Mouse (Mus musculus): ENCODE data around the gene Rnf220. TPM values are rescaled to one million over a fixed set of nuclear protein-coding genes. Genes with fewer than 3 reads are reported as not detected.

The Rnf220 gene
- polyA plus RNA-seq, 1 experiment from 2014 or later, result 51.5 TPM

DNA sequence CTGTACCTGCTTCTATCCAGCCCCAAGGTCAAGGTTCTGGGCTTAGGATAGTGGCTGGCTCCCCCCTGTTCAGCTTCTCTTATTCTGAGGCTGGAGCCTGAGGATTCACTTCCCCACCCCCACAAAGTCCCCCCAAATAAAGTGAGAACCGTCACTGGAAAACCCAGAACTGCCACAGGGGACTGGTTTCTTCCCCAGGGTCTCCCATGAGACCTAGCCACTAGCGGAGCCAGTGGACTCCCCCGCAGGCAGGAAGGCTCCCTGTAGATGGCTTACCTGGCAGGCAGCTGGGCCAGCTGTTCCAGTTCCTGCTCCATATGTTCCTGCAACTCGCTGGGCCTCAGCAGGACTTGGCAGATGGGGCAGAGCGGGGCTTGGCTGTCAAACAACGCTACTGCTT is 189.6 kb downstream of the Rnf220 start:
- H3K4me2 ChIP-seq (ENCODE audit: low read depth, low read length), result no peak overlapping the region
- DNase-seq (ENCODE audit: low spot score) (no peak), ATAC-seq (replicated peaks; ENCODE audit: insufficient number of reproducible peaks, low FRiP score, low TSS enrichment, low read depth) (no peak)
- peaks cover 4% of the 10 kb centered on the region for H3K4me1 ChIP-seq (ENCODE audit: control insufficient read depth, insufficient read depth, low read length)
- no peak overlapping the region for H3K9ac ChIP-seq (replicated peaks; ENCODE audit: low read length)
- no peak overlapping the region for H3K4me3 ChIP-seq (ENCODE audit: low read depth, low read length)
- peaks cover 32% of the 10 kb centered on the region for H3K27me3 ChIP-seq (ENCODE audit: control insufficient read depth, insufficient read depth, low read length)
- H3K9me3 ChIP-seq (replicated peaks; ENCODE audit: control insufficient read depth, low read length), result no peaks in the 10 kb centered on the region
- H3K27ac ChIP-seq (replicated peaks; ENCODE audit: low read depth, low read length), result no peak overlapping the region
- 58% methylated on average over 6 of the region's 6 CpGs for WGBS
- no peaks in the 10 kb centered on the region for H3K36me3 ChIP-seq (replicated peaks; ENCODE audit: control insufficient read depth, insufficient read depth, low read depth, low read length)

DNA sequence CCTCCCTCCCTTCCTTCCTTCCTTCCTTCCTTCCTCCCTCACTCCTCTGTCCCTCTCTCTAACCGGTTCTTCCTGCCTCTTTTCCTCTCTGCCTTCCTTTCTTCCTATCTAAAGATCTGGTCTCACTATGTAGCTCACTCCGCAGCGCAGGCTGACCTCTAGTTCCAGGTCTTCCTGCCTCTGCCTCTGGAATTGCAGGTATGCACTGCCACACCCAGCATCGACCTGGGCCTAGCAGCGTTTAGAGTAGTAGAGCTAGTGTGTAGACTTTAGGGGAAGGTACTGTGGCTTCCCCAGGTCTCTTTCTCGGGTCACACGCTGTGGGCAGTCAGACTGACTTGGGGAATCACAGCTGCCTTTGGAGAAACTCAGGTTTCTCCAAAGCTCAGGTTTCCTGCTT is 191.4 kb downstream of the Rnf220 start:
- DNase-seq (ENCODE audit: low spot score) (no peak), ATAC-seq (replicated peaks; ENCODE audit: insufficient number of reproducible peaks, low FRiP score, low TSS enrichment, low read depth) (no peak)
- H3K27ac ChIP-seq (replicated peaks; ENCODE audit: low read depth, low read length), result no peak overlapping the region
- 44% methylated on average over 6 of the region's 7 CpGs for WGBS
- H3K9ac ChIP-seq (replicated peaks; ENCODE audit: low read length), result no peak overlapping the region
- H3K27me3 ChIP-seq (ENCODE audit: control insufficient read depth, insufficient read depth, low read length), result peaks cover 32% of the 10 kb centered on the region
- peaks cover 4% of the 10 kb centered on the region for H3K4me1 ChIP-seq (ENCODE audit: control insufficient read depth, insufficient read depth, low read length)
- H3K36me3 ChIP-seq (replicated peaks; ENCODE audit: control insufficient read depth, insufficient read depth, low read depth, low read length), result no peaks in the 10 kb centered on the region
- H3K4me2 ChIP-seq (ENCODE audit: low read depth, low read length), result no peak overlapping the region
- no peak overlapping the region for H3K4me3 ChIP-seq (ENCODE audit: low read depth, low read length)
- no peaks in the 10 kb centered on the region for H3K9me3 ChIP-seq (replicated peaks; ENCODE audit: control insufficient read depth, low read length)

DNA sequence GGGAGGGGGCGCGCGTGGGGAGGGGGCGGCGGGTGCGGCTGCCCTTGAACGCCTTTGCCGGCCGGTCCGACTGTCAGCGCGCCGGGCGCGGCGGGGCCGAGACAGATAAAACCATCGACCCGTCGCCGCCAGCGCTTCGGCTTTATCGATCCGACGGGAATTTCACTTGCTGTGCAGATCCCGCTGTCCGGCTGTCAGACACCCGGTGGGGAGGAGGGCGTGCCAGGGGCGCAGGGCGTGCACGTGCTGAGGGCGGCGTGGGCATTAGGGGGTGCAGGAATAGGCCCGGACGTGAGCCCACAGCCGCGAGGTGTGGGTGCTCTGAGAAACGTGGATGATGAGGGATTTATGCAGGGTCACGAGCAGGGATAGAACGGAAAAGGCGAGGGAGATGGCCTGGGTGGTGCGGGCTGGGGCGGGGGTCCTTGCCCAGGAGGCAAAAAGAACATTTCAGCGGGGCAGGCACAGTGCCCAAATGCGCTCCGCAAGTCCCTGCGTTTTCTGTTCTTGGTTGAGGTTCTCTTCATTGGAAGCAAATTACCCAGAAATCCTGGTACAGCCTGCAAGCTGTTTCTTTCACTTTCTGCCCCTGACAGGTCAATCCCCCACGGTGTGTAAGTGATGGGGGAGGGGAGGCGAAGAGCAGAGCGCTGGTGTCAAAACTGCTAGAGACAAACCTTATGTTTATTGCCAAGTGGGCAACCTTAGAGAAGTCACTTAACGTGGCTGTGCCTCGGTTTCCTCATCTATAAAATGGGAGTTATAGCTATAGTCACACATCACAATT is 192.4 kb downstream of the Rnf220 start:
- Histone ChIP-seq H3K4me1 (ENCODE audit: control insufficient read depth, insufficient read depth, low read length) (peaks cover 4% of the 10 kb centered on the region), H3K4me3 (ENCODE audit: low read depth, low read length) (peak overlapping the region; percentile 35), H3K4me2 (ENCODE audit: low read depth, low read length) (peak overlapping the region; percentile 89), H3K9me3 (replicated peaks; ENCODE audit: control insufficient read depth, low read length) (no peaks in the 10 kb centered on the region), H3K27me3 (ENCODE audit: control insufficient read depth, insufficient read depth, low read length) (peaks cover 32% of the 10 kb centered on the region), H3K27ac (replicated peaks; ENCODE audit: low read depth, low read length) (no peak overlapping the region), H3K9ac (replicated peaks; ENCODE audit: low read length) (peak overlapping the region; percentile 44), H3K36me3 (replicated peaks; ENCODE audit: control insufficient read depth, insufficient read depth, low read depth, low read length) (no peaks in the 10 kb centered on the region)
- WGBS, result 2% methylated on average over 54 of the region's 54 CpGs
- DNase-seq (ENCODE audit: low spot score) (no peak), ATAC-seq (replicated peaks; ENCODE audit: insufficient number of reproducible peaks, low FRiP score, low TSS enrichment, low read depth) (0 out of 2 replicates have a peak, but pooled peaks have one; percentile 15)

DNA sequence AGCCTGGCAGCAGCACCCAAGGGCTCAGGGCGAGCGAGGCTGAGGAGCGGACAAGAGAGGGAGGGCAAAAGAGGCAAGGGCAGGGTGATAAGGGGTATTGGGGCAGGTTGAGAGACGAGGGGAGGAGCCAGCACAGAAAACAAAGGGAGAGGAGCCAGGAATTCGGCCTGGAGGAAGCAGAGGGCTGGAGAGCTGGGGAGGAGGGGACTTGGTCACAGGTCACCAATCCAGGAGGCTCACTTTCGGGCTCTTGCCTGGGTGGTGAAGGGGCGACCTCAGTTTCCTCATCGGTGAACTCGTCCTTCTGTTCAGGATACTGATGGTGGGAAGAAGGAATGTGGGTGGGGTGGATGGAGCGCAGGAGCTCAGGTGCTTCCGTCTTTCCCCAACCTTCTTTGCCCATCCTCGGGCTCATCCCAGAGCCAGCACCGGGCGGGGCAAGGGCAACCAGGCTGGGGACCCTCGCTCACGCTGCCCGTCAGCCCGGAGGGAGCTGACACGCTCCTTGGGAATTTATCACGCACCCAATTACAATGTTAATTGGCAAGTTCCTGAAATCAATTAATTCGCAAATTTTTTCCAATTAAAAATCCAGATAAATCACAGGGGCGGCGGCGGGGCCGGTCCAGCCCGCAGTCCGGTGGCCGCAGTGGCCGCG is 193.1 kb downstream of the Rnf220 start:
- no peak for ATAC-seq (replicated peaks; ENCODE audit: insufficient number of reproducible peaks, low FRiP score, low TSS enrichment, low read depth)
- H3K4me2 ChIP-seq (ENCODE audit: low read depth, low read length), result peak overlapping the region; percentile 89
- H3K36me3 ChIP-seq (replicated peaks; ENCODE audit: control insufficient read depth, insufficient read depth, low read depth, low read length), result no peaks in the 10 kb centered on the region
- H3K9me3 ChIP-seq (replicated peaks; ENCODE audit: control insufficient read depth, low read length), result no peaks in the 10 kb centered on the region
- H3K4me3 ChIP-seq (ENCODE audit: low read depth, low read length), result peak overlapping the region; percentile 35
- peaks cover 4% of the 10 kb centered on the region for H3K4me1 ChIP-seq (ENCODE audit: control insufficient read depth, insufficient read depth, low read length)
- peaks cover 32% of the 10 kb centered on the region for H3K27me3 ChIP-seq (ENCODE audit: control insufficient read depth, insufficient read depth, low read length)
- no peak for DNase-seq (ENCODE audit: low spot score)
- WGBS, result 5% methylated on average over 30 of the region's 30 CpGs
- H3K27ac ChIP-seq (replicated peaks; ENCODE audit: low read depth, low read length), result no peak overlapping the region
- peak overlapping the region; percentile 44 for H3K9ac ChIP-seq (replicated peaks; ENCODE audit: low read length)

DNA sequence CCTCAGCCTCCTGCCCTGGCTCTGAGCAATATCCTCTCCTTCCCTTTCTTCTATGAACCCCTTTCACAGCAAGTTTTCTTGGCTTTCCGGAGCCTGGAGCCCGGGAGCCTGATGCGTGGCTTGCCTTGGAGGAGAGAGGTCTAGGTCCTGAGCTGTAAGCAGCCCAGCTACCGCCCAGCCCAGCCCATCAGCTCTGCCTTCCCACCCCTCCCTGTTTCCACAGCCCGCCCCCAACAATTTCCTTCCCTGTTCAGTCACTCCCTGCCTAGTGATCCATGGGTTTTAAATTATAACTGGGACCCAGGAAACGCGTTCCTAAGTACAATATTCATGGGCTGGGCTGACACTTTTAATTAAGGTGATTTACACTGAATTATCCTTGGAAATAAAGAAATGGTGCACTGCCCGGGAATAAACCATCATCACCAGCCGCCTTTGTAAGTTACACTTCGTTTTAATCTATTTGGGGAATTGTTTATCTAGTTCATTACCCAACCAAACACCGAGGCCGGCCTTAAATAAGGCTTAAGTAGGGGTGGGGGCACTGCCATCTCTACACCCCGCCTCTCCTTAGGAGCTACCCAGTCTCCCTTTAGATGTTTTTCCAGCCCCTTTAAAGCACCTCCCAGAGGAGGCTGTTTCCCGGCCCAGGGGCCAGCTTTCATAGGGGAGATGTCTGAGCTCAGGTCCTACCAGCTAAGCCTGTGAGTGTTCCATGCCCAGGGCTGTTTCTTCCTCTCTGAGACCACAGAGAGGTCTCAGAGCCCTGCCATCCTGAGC is 194.6 kb downstream of the Rnf220 start:
- Histone ChIP-seq H3K27ac (replicated peaks; ENCODE audit: low read depth, low read length) (no peak overlapping the region), H3K9me3 (replicated peaks; ENCODE audit: control insufficient read depth, low read length) (no peaks in the 10 kb centered on the region), H3K9ac (replicated peaks; ENCODE audit: low read length) (no peak overlapping the region), H3K27me3 (ENCODE audit: control insufficient read depth, insufficient read depth, low read length) (peaks cover 32% of the 10 kb centered on the region), H3K4me3 (ENCODE audit: low read depth, low read length) (no peak overlapping the region), H3K4me2 (ENCODE audit: low read depth, low read length) (no peak overlapping the region), H3K4me1 (ENCODE audit: control insufficient read depth, insufficient read depth, low read length) (peaks cover 4% of the 10 kb centered on the region), H3K36me3 (replicated peaks; ENCODE audit: control insufficient read depth, insufficient read depth, low read depth, low read length) (no peaks in the 10 kb centered on the region)
- DNase-seq (ENCODE audit: low spot score), result no peak
- no peak for ATAC-seq (replicated peaks; ENCODE audit: insufficient number of reproducible peaks, low FRiP score, low TSS enrichment, low read depth)
- WGBS, result 42% methylated on average over 14 of the region's 14 CpGs

DNA sequence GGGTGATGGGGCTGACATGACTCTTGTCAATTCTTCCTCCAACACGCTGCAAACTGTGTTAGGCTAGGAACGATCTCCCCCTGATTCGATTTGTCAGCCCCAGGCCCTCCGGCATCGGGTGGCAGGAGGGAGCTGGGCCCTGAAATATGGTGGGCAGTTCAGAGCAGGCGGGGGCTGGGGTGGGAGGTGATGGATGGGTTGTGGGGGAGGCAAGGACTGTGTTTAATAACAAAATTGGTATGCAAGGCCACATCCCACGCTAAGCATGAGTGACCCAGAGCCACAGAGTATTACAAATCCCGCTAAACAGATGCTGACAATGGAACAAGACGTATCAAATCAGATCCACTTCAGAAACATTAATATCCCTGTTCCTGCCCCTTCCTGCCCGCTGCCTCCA is 196.9 kb downstream of the Rnf220 start:
- DNase-seq (ENCODE audit: low spot score) (no peak), ATAC-seq (replicated peaks; ENCODE audit: insufficient number of reproducible peaks, low FRiP score, low TSS enrichment, low read depth) (no peak)
- H3K4me1 ChIP-seq (ENCODE audit: control insufficient read depth, insufficient read depth, low read length), result peaks cover 4% of the 10 kb centered on the region
- H3K4me3 ChIP-seq (ENCODE audit: low read depth, low read length), result no peak overlapping the region
- H3K36me3 ChIP-seq (replicated peaks; ENCODE audit: control insufficient read depth, insufficient read depth, low read depth, low read length), result no peaks in the 10 kb centered on the region
- WGBS, result 73% methylated on average over 10 of the region's 10 CpGs
- H3K4me2 ChIP-seq (ENCODE audit: low read depth, low read length), result no peak overlapping the region
- H3K9ac ChIP-seq (replicated peaks; ENCODE audit: low read length), result no peak overlapping the region
- no peak overlapping the region for H3K27ac ChIP-seq (replicated peaks; ENCODE audit: low read depth, low read length)
- H3K9me3 ChIP-seq (replicated peaks; ENCODE audit: control insufficient read depth, low read length), result no peaks in the 10 kb centered on the region
- peaks cover 25% of the 10 kb centered on the region for H3K27me3 ChIP-seq (ENCODE audit: control insufficient read depth, insufficient read depth, low read length)

DNA sequence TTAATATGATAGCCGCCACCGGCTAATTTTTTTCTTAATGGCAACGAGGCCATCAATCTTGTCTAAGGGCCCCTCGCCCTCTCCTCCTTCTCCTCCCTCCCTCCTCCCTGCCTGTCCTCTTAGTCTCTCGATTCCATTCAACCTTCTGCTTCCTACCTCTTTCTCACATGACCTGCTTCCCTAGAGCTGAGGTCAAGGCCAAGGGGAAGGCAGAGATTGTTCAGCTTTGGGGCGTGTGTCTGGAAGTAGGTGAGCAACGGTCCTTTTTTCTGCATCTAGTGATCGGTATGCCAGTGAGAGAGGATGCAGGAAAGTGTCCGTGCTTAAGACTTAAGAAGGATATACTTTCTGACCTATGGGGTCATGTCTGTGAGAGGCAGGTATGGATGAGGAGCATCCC is 199.0 kb downstream of the Rnf220 start:
- no peaks in the 10 kb centered on the region for H3K36me3 ChIP-seq (replicated peaks; ENCODE audit: control insufficient read depth, insufficient read depth, low read depth, low read length)
- H3K9me3 ChIP-seq (replicated peaks; ENCODE audit: control insufficient read depth, low read length), result no peaks in the 10 kb centered on the region
- H3K4me1 ChIP-seq (ENCODE audit: control insufficient read depth, insufficient read depth, low read length), result no peaks in the 10 kb centered on the region
- 78% methylated on average over 9 of the region's 9 CpGs for WGBS
- H3K27ac ChIP-seq (replicated peaks; ENCODE audit: low read depth, low read length), result no peak overlapping the region
- H3K4me3 ChIP-seq (ENCODE audit: low read depth, low read length), result no peak overlapping the region
- DNase-seq (ENCODE audit: low spot score) (no peak), ATAC-seq (replicated peaks; ENCODE audit: insufficient number of reproducible peaks, low FRiP score, low TSS enrichment, low read depth) (no peak)
- no peak overlapping the region for H3K4me2 ChIP-seq (ENCODE audit: low read depth, low read length)
- H3K27me3 ChIP-seq (ENCODE audit: control insufficient read depth, insufficient read depth, low read length), result peaks cover 4% of the 10 kb centered on the region
- no peak overlapping the region for H3K9ac ChIP-seq (replicated peaks; ENCODE audit: low read length)
